Mouse (Mus musculus) 3134 (cell line): Measurements from ENCODE around the gene Nr1i3.

Source experiments
- DNase-seq: peaks from one replicate; pipeline ENCODE4 v3.0.0-alpha.2; 2011; ENCODE audit warnings: low spot score; ENCODE audit not compliant: insufficient read length; ENCODE audit errors: extremely low read depth

The Nr1i3 gene

DNA sequence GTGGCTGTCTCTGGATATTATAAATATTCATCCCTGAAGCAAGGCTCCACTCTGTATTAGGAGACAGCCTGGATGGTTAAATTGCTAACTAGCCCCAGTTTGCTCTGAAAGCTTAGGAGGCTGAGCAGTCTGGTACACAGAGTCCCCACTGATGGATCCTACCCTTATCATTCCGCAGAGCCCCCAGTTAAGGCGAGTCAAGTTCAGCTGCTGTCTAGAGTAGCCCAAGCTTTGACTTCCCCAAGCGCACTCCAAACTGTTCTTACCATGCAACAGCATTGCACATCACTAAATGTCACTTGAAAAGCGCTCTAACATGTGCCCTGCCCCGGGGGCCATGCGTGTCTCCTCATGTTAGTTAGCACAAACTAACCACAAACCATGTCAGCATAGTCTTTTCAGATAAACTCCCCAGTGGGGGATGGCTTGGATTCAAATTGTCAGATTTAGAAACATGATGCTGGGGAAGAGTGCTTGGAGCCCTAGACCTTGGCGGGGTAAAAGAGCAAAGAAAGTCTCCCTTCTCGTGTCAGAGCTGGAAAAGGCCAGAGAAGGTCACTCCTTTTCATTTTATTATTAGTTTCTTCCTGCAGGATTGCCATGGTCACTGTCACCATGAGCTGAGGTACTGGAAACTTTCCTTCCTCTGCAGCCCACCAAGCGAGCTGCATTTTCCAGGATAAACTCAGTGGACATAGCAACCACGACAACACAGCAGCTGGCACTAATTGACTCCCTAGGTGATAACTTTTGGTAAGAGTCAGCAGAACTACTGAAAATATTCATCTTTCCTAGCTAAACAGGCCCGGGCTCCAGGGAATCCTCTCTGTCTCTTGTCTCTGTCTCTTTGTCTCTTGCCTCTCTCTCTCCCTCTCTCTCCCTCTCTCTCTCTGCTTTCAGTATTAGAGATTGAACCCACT lies 19.6 kb upstream of the Nr1i3 start:
- no peak for DNase-seq

- no peak for DNase-seq
Observed at GRCm38 (mm10) chr1:171195046-171195822, 18.5 kb upstream of the Nr1i3 start.

DNA sequence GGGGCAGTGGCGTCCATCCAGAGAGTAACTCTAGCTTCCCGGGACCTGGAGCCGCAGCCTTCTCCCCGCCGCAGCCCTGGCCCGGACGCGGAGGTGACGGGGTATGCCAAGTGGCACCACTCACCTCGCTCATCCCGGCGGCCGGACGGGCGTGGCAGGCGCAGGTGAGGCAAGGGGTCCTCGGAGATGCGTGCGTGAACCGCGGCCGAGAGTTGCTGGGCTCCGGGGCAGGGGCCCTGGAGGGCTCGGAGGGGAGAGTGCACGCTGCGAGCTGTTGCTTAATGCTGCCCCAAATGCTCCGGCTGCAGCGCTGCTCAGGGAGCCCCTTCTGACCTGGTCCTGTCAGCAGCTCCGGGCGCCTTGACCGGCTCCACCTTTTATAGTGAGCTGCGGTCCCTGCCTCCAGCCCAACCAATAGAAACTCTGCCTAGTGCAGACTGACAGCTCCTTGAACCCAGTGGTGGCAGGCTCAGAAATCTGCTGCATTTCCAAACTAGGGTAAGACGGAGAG lies 17.8 kb upstream of the Nr1i3 start, which contains the start of gene Pcp4l1:
Gene Pcp4l1, minus strand, starts transcription at position 382 of the 511 bp plus-strand sequence.
- no peak for DNase-seq

DNA sequence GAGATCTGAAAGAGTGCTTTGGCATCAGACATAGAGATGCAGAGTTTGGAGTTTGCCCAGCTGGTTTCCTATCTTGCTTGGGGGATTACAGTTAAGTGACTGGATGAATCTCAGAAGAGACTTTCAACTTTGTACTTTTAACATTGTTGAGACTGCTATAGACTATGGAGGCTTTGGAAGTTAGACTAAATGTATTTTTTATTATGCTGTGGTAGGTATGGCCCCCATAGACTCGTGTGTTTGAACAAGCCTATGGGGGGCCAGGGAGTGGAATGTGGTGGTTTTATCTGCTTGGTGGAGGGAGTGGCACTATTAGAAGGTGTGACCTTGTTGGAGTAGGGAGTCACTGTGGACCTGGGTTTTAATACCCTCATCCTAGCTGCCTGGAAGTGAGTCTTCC lies 14.2 kb upstream of the Nr1i3 start:
- DNase-seq = no peak

GRCm38 (mm10) chr1:171200769-171201168 lies 13.0 kb upstream of the Nr1i3 start:
- DNase-seq = no peak

DNA sequence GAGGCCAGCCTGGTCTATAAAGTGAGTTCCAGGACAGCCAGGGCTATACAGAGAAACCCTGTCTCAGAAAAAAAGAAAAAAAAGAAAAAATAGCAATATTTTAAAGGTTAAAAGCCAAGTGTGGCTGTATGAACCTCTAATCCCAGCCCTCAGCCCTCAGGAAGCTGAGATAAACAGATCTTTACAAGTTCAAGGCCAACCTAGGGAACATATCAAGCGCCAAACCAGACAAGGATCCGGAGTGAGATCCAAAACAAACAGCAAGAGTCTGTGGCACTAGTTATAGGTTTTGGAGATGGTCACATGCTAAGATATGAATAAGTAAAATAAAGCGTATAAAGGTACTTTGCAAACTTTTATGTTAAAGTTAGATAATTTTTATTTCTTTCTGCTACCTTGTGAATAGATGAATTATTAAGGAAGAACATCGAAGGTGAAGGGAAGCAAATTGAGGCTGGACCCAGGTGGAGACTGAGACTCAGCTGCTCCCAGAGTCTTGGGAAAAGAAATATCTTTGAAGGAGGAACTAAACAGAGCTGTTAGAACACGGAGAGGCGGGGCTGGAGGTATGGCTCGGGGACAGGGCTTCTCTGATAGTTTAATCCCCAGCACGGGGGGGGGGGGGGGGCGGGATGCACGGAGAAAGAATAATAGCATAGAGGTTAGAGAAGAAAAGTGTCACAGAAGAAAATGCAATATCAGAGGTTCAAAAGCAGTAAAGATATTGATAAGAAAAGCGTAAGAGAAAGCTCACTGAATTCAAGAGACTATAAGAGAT lies 10.1 kb upstream of the Nr1i3 start:
- no peak for DNase-seq

GRCm38 (mm10) chr1:171204249-171204644 lies 9.5 kb upstream of the Nr1i3 start:
- no peak for DNase-seq

- DNase-seq = no peak
Observed at GRCm38 (mm10) chr1:171205704-171206493, 7.9 kb upstream of the Nr1i3 start.

GRCm38 (mm10) chr1:171209409-171209808 lies 4.4 kb upstream of the Nr1i3 start:
- no peak for DNase-seq

DNA sequence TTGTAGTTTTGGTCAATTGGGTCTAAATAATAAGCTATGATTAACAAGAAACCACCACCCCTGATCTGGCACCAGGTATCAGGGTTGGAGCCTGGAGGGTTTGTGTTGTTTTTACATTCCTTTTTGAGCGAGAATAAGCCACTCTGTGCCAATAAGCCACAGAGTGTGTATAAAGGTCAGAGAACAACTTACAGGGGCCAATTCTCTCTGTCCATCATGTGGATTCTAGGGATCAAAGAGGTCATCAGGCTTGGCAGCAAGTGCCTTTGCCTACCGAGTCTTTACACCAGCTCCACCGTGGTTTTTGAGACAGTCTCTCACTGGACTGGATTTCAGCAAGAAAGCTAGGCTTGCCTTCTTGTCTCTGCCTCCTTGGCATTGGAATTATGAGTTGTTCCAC lies 916 bp upstream of the Nr1i3 start:
- DNase-seq = no peak

GRCm38 (mm10) chr1:171216241-171216955 lies 2.6 kb downstream of the Nr1i3 start:
- DNase-seq = no peak

GRCm38 (mm10) chr1:171220871-171221270 lies 7.1 kb downstream of the Nr1i3 start:
- peak; percentile 64 for DNase-seq

GRCm38 (mm10) chr1:171221281-171222193 lies 7.8 kb downstream of the Nr1i3 start:
- DNase-seq = peak; percentile 30

DNA sequence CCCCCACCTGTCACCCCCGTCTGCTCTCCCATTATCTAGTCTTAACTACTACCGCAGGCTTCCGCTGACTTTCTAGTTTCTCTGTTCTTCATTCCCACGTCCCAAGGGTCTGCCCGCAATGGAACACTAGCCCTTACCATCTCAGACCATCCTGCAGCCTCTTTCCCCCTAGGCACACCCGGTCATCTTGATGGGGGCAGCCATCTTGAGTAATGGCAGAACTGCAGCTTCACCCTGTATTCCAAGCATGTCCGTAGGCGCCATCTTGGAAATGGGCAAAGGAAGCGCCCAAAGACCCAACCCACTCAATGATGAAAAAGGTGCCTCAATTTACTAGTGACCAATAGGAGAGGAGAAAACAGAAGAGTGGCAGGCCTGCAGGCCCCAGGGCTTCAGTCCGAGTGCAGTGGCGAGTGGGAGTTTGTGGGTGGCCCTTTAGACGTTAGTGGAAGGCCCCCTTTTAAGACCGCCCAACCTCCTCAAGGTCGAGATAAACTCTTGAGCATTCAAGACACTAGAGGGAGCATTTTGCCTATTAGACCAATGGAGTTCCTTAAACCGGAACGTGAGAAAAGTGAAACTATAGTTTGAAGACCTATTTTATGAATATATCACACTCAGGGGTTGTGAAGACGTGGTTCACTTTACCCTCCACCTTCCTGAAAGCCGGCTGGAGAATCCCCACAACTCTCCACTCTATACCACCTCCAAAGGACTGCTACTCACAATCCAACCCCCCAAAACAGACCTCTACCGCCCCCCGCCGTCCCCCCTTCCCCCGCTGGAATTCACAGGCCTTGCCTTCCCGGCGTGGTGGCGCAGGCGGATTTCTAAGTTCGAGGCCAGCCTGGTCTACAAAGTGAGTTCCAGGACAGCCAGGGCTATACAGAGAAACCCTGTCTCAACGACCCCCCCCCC lies 8.7 kb downstream of the Nr1i3 start, which contains the start of gene Tomm40l:
Gene Tomm40l, minus strand, starts transcription at position 277 of the 918 bp plus-strand sequence.
- peak; percentile 93 for DNase-seq

- DNase-seq = peak; percentile 32
Observed at GRCm38 (mm10) chr1:171223168-171223567, 9.4 kb downstream of the Nr1i3 start.

DNA sequence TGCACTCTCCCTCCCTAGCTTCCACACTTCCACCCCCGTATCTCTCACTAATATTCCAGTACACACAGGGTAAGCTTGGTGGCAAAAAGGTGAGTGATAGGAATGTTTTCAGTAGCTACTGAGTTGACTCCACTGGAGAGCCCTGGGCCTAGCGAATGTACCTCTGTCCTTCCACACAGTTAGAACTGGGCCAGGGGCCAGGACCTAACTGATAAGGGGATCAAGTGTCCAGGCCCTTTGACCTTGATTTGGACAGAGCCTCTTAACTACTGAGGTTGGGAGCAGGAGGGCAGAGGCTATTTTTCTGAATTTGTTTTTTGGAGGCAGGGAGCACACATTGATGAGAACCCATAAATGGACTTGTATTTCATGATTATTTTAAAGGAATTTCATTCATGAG lies 10.0 kb downstream of the Nr1i3 start:
- no peak for DNase-seq

DNA sequence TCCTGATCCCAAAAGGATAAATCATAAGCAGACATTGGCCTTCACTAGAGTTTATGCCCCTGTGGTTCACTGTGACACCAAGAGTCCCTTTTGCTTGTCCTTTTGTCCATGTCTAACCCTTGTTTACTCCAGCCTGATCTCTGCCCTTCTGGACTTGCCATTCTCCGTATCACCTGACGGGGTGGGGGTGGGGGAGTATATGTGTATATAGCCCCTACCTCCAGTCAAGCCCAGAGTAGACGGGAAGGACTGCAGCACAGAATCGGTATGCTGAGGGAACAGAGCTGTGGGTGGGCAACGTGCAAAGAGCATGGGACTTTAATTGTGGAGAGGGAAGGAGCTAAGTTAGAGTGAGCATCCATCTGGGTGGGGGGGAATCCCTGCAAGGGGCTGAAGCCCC lies 11.1 kb downstream of the Nr1i3 start, which contains the start of gene Apoa2:
Gene Apoa2, plus strand, starts transcription at position 198 of the 400 bp plus-strand sequence.
- DNase-seq = no peak
